Mouse (Mus musculus) MEL (cell line): Measurements from ENCODE around the gene Cdkal1.

Experiments
- CTCF ChIP-seq, 3 experiments: IDR thresholded peaks in 2 of 3; conservative IDR thresholded peaks in 1 of 3; 2 replicates each; pipeline ENCODE4 v1.5.1; 2011 to 2012; ENCODE audit warnings: low read length in 3 of 3, low read depth in 2 of 3, mild to moderate bottlenecking in 2 of 3, improper control_type of control experiment in 1 of 3, inconsistent platforms in 1 of 3, mixed read lengths in 1 of 3, moderate library complexity in 1 of 3; ENCODE audit not compliant: control insufficient read depth in 1 of 3, insufficient read depth in 1 of 3, poor library complexity in 1 of 3, severe bottlenecking in 1 of 3
- GABPA ChIP-seq: IDR thresholded peaks from 2 replicates; pipeline ENCODE4 v1.6.1; 2012; ENCODE audit warnings: low read depth, mild to moderate bottlenecking, inconsistent platforms, low read length, improper control_type of control experiment, moderate library complexity
- MAZ ChIP-seq: IDR thresholded peaks from 2 replicates; pipeline ENCODE4 v1.6.1; 2012; ENCODE audit warnings: low read depth, mild to moderate bottlenecking, inconsistent platforms, low read length, improper control_type of control experiment
- TCF12 ChIP-seq: IDR thresholded peaks from 2 replicates; pipeline ENCODE4 v1.6.1; 2014; ENCODE audit warnings: low read depth, mild to moderate bottlenecking, inconsistent platforms, low read length, improper control_type of control experiment, moderate library complexity

DNA sequence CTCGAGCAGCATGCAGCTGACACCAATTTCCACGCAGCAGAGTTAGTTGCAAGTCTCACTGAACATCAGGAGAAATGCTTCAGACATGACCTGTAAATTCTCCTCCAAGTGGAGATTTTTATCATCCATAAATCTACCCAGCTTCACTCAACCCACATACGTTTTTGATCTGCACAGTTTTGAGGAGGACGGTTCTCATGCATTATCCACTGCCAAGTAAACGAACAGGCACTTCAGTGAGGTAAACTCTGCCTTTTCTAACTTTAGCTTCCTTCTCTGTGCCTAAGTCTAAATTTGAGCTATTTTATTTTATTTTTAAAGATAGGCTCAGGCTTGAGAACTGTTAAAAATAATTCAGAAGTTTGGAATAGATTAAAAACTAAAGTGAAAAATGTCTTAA lies 394.7 kb downstream of the Cdkal1 start:
- TF ChIP-seq CTCF (IDR thresholded peaks at IDR 0.05 in 2 of 3, conservative IDR thresholded peaks at IDR 0.05 in 1 of 3; ENCODE audit: control insufficient read depth in 1 of 3, insufficient read depth in 1 of 3, low read depth in 2 of 3, low read length in 3 of 3, poor library complexity in 1 of 3, severe bottlenecking in 1 of 3), result no peak
- no peak for TF ChIP-seq TCF12
- TF ChIP-seq MAZ, result no peak
- no peak for TF ChIP-seq GABPA
